Mouse (Mus musculus) kidney, adult 8-10 months (tissue): ENCODE data around the gene Rnf41.

Experiments used
- DNase-seq, 2 experiments: peaks; one replicate each; pipeline ENCODE4 v3.0.0; 2022

The Rnf41 gene

GRCm38 (mm10) chr10:128411211-128412054, at the start of gene Rnf41, which contains the start of gene Nabp2:
TSS of gene Rnf41 (plus strand) at chr10:128411657.
TSS of gene Nabp2 (minus strand) at chr10:128411492.
- peak; percentile 96 to 97 for DNase-seq

DNA sequence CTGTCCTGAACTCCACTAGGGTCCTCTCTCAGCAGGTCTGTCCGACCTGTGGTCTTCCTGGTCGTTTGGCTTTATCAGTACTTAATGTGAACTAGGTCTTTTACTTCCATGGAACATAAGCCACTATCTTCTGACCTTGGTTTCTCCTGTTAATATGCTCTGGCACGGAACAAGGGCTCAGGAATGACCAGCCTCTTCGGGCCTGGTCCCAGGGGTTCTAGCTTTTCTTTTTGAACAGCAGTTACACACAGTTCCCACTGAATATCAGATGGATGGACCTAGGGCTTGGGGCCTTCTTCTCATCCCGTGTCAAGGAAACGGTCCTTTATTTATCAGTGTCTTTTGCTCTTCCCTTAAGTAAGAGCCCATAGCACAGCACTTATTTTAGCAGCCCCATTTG, 49.6 kb upstream of the Rnf41 start:
- no peak for DNase-seq

GRCm38 (mm10) chr10:128362568-128362967, 48.9 kb upstream of the Rnf41 start:
- peak in 1 of 2 experiments; percentile 40 for DNase-seq

- peak; percentile 82 to 87 for DNase-seq
These were observed 43.5 kb upstream of the Rnf41 start for GRCm38 (mm10) chr10:128367899-128368401.

- DNase-seq, result peak; percentile 89 to 92
These were observed 42.8 kb upstream of the Rnf41 start, which contains the start of gene Coq10a for GRCm38 (mm10) chr10:128368402-128369217. TSS of gene Coq10a (minus strand) at chr10:128368997.

GRCm38 (mm10) chr10:128369218-128369543, 42.3 kb upstream of the Rnf41 start:
- no peak for DNase-seq

DNA sequence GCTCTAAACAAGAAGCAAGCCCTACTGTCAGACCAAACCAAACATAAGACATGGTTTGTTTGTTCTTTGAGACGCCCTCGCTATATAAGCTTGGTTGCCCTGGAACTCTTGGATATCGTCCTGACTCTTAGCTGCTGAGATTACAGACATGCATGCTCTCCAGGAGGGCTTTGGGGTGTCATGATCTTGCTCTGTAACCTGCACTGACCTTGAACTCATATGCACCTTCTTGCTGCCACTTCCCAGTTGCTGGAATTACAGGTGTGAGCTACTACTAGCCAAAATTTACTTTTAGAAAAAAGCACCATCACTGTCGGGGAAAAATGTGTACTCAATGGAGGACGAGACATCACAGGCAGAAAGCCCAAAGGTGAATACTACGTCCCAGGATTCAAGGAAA, 41.9 kb upstream of the Rnf41 start:
- no peak for DNase-seq

DNA sequence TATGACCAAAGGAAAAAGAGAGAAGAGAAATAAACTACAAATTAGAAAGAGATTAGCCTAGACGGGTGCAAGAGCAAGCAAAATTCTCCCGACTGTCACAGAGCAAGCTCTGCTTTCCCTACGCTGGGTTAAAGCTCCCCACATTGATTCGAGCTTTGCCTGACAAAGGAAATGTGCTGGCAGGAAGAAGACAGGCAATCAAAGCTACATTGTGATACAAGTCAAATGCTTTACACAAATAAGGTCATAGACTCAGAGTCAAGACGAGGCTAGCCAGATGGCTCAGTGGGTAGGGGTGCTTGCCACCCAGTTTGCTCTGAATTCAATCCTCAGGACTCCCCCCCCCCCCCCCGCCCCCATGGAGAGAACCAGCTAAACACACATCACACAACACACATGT, 41.4 kb upstream of the Rnf41 start:
- no peak for DNase-seq

GRCm38 (mm10) chr10:128370601-128371000, 40.9 kb upstream of the Rnf41 start:
- no peak for DNase-seq

DNA sequence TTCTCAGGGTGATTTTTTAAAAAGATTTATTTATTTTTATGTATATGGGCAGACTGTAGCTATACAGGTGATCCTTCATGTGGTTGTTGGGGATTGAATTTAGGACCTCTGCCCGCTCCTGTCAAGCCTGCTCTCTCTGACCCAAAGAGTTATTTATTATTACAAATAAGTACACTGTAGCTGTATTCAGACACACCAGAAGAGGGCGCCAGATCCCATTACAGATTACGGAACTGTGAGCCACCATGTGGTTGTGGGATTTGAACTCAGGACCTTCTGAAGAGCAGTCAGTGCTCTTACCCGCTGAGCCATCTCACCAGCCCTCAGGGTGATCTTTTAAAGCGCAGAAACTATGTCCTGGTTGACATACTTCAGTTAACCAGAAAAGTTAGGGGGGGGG, 39.3 kb upstream of the Rnf41 start:
- no peak for DNase-seq

GRCm38 (mm10) chr10:128372989-128373748, 38.3 kb upstream of the Rnf41 start:
- DNase-seq, result no peak

DNA sequence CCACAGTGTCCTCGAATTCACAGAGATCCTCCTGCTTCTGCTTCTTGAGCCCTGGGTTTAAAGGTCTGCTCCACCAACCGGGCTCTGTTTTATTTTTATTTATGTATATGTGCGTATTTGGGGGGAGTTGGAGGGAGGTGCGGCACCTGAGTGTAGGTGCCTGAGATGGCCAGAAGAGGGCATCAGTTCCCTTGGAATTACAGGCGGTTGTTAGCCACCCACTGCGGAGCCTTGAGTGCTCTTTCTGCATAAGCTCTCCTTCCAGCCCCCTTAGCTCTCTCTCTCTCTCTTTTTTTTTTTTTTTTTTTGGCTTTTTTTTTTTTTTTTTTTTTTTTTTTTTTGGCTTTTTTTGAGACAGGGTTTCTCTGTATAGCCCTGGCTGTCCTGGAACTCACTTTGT, 37.1 kb upstream of the Rnf41 start:
- DNase-seq, result no peak

- no peak for DNase-seq
These were observed 35.4 kb upstream of the Rnf41 start for GRCm38 (mm10) chr10:128376099-128376454.

- peak; percentile 77 to 84 for DNase-seq
These were observed 34.8 kb upstream of the Rnf41 start, which contains the start of gene Ankrd52 for GRCm38 (mm10) chr10:128376455-128377211. TSS of gene Ankrd52 (plus strand) at chr10:128377115.

GRCm38 (mm10) chr10:128377222-128377939, 34.1 kb upstream of the Rnf41 start:
- peak in 1 of 2 experiments; percentile 26 for DNase-seq

GRCm38 (mm10) chr10:128377940-128378448, 33.5 kb upstream of the Rnf41 start:
- DNase-seq, result no peak

DNA sequence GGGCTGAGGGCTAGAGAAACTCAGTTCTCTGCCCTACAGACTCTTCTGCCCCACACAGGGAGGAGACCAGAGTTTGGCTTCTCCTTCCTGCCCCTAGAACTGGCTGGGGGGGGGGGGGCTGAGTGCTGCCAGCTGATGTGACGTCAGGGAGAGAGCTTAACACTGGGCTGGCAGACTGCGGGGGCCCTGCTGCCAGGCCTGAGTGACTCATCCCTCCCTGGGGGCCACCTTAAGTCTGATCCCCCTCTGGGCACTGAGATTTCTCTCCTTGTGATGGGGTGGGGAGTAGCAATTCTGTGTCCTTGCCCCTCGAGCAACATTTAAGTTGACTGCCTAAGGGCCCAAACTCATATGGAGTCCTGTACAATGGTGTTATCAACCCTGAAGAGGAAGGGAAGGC, 33.0 kb upstream of the Rnf41 start:
- no peak for DNase-seq

DNA sequence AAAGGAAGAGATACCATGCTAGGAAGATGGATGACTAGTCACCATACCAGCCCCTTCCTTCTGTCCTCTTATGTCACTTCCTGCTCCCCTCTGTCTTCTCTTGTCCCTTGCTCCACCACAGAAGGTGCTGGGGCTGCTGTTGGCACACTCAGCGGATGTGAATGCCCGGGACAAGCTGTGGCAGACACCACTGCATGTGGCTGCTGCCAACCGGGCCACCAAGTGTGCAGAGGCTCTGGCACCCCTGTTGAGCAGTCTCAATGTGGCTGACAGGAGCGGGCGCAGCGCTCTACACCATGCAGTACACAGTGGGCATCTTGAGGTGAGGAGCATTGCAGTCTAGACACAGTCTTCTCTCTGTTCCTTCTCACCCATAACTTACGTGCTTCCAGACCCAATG, 32.2 kb upstream of the Rnf41 start:
- DNase-seq, result no peak

GRCm38 (mm10) chr10:128380565-128380964, 30.9 kb upstream of the Rnf41 start:
- peak in 1 of 2 experiments; percentile 56 for DNase-seq

DNA sequence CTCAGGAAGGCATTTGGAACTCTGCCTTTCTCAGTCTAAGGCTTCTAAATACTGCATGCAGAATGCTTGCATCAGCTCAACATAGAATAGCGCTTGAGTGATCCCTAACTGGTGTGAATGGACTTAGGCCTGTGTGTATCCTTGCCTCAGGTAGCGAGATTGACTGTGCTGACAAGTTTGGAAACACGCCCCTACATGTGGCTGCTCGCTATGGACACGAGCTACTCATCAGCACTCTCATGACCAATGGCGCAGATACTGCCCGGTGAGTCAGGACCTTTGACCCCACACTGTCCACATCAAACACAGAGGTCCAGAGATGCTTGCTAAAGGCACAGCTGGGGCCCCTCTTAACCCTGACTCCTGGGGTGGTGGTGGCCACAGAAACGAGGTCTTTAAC, 29.0 kb upstream of the Rnf41 start:
- no peak for DNase-seq

- DNase-seq, result no peak
These were observed 25.6 kb upstream of the Rnf41 start for GRCm38 (mm10) chr10:128385902-128386301.
